Mouse (Mus musculus) limb, embryonic 11.5 days (tissue): ENCODE results near the gene Zfp963. TPM values are rescaled to one million over a fixed set of nuclear protein-coding genes. Genes with fewer than 3 reads are reported as not detected.

Experiments
- ATAC-seq: fragments of 200-750 bp; cut with Nextera tagmentation; 2 replicates; pipeline ENCODE4 v1.8.0; 2017; ENCODE audit warnings: low read depth; ENCODE audit not compliant: insufficient number of reproducible peaks, low FRiP score, low TSS enrichment
- DNase-seq: peaks from one replicate; pipeline ENCODE4 v3.0.0-alpha.2; 2015; ENCODE audit warnings: low spot score
- H3K27ac ChIP-seq: fragments of 300-500 bp; sonication (generic); replicated peaks from 2 replicates; pipeline ENCODE4 v1.5.1; 2014; ENCODE audit warnings: low read depth, mild to moderate bottlenecking, low read length
- H3K27me3 ChIP-seq: fragments of 300-500 bp; sonication (generic); 2 replicates; pipeline ENCODE4 v1.6.1; 2014; ENCODE audit warnings: mild to moderate bottlenecking, low read length, mixed read lengths; ENCODE audit not compliant: control insufficient read depth, insufficient read depth
- H3K36me3 ChIP-seq: fragments of 300-500 bp; sonication (generic); 2 replicates; pipeline ENCODE4 v1.6.1; 2014; ENCODE audit warnings: mild to moderate bottlenecking, low read length, moderate library complexity, mixed read lengths; ENCODE audit not compliant: control insufficient read depth, insufficient read depth
- H3K4me1 ChIP-seq: fragments of 300-500 bp; sonication (generic); 2 replicates; pipeline ENCODE4 v1.6.1; 2014; ENCODE audit warnings: low read length, mixed read lengths; ENCODE audit not compliant: control insufficient read depth, insufficient read depth
- H3K4me2 ChIP-seq: fragments of 300-500 bp; sonication (generic); 2 replicates; pipeline ENCODE4 v1.6.1; 2014; ENCODE audit warnings: low read depth, mild to moderate bottlenecking, moderate library complexity; ENCODE audit not compliant: severe bottlenecking
- H3K4me3 ChIP-seq: fragments of 300-500 bp; sonication (generic); 2 replicates; pipeline ENCODE4 v1.5.1; 2014; ENCODE audit warnings: low read depth, low read length
- H3K9ac ChIP-seq: fragments of 300-500 bp; sonication (generic); 2 replicates; pipeline ENCODE4 v1.6.1; 2014; ENCODE audit warnings: mild to moderate bottlenecking, low read length
- H3K9me3 ChIP-seq: fragments of 300-500 bp; sonication (generic); 2 replicates; pipeline ENCODE4 v1.6.1; 2016; ENCODE audit warnings: low read length; ENCODE audit not compliant: control insufficient read depth
- WGBS: fragments of 180-500 bp; shearing (Covaris S2); extraction: QIAGEN DNeasy Blood & Tissue Kit; methylation state at CpG from one replicate; pipeline ENCODE4 v1.1.7; 2014; 5-methylcytosine and 5-hydroxymethylcytosine counted together
- polyA plus RNA-seq: library from polyadenylated mRNA; unstranded; fragments of >200 nt; fragmentation: Nextera tagmentation; extraction: Ambion mirVana; gene quantifications from 2 replicates; pipeline ENCODE4 v1.2.1, GENCODE M21; 2014

The Zfp963 gene
- polyA plus RNA-seq, 1 experiment from 2014 or later: 6.1 TPM

GRCm38 (mm10) chr8:69771221-69771620 is 21.5 kb upstream of the Zfp963 start:
- H3K36me3 ChIP-seq: peaks cover 22% of the 10 kb centered on the region
- 82% methylated on average over 9 of the region's 9 CpGs for WGBS

GRCm38 (mm10) chr8:69761814-69762445 is 12.2 kb upstream of the Zfp963 start:
- Histone ChIP-seq H3K4me3 (no peak overlapping the region), H3K27ac (no peak overlapping the region), H3K4me1 (no peaks in the 10 kb centered on the region), H3K27me3 (no peaks in the 10 kb centered on the region), H3K4me2 (no peak overlapping the region), H3K9ac (no peak overlapping the region), H3K9me3 (no peaks in the 10 kb centered on the region; the same call in 1 of the 2 replicates), H3K36me3 (peaks cover 36% of the 10 kb centered on the region)
- ATAC-seq (no peak), DNase-seq (no peak)
- 85% methylated on average over 4 of the region's 4 CpGs for WGBS

More at GRCm38 (mm10) chr8:69771221-69771620, 21.5 kb upstream of the Zfp963 start:
- no peak overlapping the region for H3K9ac ChIP-seq
- H3K4me3 ChIP-seq: no peak overlapping the region
- H3K27me3 ChIP-seq: no peaks in the 10 kb centered on the region
- ATAC-seq (no peak), DNase-seq (no peak)
- H3K4me1 ChIP-seq: peaks cover 14% of the 10 kb centered on the region
- no peaks in the 10 kb centered on the region; the same call in 1 of the 2 replicates for H3K9me3 ChIP-seq
- no peak overlapping the region for H3K27ac ChIP-seq
- no peak overlapping the region for H3K4me2 ChIP-seq

DNA sequence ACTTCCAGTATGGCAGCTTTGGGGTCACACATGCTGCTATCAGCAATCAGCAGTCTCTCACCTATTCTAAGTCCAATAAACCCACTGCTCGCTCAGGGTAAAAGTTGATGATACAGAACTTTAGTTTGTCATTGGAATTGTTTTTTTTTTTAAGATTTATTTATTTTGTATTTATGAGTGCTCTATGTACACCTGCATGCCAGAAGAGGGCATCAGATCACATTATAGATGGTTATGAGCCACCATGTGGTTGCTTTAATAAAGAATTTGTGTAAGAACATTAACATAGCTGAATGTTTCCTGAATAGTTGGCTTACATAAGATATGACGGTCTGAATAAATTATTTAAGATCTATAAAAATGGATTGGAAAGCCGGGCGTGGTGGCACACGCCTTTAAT is 8.5 kb upstream of the Zfp963 start:
- Histone ChIP-seq H3K9me3 (no peaks in the 10 kb centered on the region), H3K36me3 (peaks cover 10% of the 10 kb centered on the region), H3K27ac (no peak overlapping the region), H3K4me2 (no peak overlapping the region), H3K4me3 (no peak overlapping the region), H3K27me3 (no peaks in the 10 kb centered on the region), H3K4me1 (no peaks in the 10 kb centered on the region), H3K9ac (no peak overlapping the region)
- DNase-seq: no peak
- no peak for ATAC-seq
- 97% methylated on average over 5 of the region's 5 CpGs for WGBS

DNA sequence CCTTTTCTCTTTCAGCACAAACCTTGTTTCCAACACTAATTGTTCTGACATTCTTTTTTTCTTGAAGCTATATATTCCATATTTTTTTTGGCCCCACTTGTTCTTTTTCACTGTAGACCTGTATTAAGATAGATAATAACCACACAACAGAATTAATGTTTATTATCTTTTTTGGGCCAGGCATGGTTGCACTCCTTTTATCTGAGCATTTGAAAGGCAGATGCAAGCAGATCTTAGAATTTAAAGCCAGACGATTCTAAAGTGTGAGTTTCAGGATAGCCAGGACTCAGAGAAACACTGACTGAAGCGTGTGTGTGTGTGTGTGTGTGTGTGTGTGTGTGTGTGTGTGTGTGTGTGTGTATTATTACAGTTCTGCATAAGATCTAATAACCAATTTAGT is 2.7 kb upstream of the Zfp963 start:
- Histone ChIP-seq H3K27me3 (no peaks in the 10 kb centered on the region), H3K9ac (no peak overlapping the region), H3K9me3 (no peaks in the 10 kb centered on the region), H3K27ac (no peak overlapping the region), H3K4me1 (0 out of 2 replicates have a peak, but pooled peaks cover 4% of the 10 kb centered on the region), H3K36me3 (peaks cover 4% of the 10 kb centered on the region; the same call in 1 of the 2 replicates), H3K4me3 (no peak overlapping the region), H3K4me2 (no peak overlapping the region)
- 90% methylated on average over 2 of the region's 2 CpGs for WGBS
- DNase-seq (no peak), ATAC-seq (no peak)

DNA sequence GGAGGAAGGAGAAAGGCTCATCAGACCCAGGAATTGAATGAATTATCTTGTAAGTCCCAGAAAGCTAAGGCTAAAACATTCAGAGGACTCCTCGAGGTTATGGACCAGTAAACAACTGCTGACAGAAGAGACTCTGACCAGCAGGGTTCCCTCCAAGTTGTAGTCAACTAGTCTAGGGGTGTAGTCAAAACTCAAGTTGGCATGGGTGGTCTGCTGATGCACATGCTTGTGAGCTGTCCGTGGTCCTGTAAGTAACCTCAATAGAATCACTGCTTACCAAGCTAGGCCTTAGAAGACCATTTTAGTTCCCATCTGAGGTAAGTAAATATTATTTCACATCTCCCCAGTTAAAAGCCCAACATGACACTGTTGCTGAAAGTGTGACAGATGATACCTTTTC is 8.5 kb downstream of the Zfp963 start:
- H3K4me2 ChIP-seq: no peak overlapping the region
- no peak overlapping the region for H3K27ac ChIP-seq
- no peaks in the 10 kb centered on the region for H3K27me3 ChIP-seq
- ATAC-seq (no peak), DNase-seq (no peak)
- H3K9ac ChIP-seq: no peak overlapping the region
- no peaks in the 10 kb centered on the region; the same call in 1 of the 2 replicates for H3K36me3 ChIP-seq
- 68% methylated on average over 2 of the region's 2 CpGs for WGBS
- no peaks in the 10 kb centered on the region for H3K4me1 ChIP-seq
- H3K4me3 ChIP-seq: no peak overlapping the region
- H3K9me3 ChIP-seq: no peaks in the 10 kb centered on the region

DNA sequence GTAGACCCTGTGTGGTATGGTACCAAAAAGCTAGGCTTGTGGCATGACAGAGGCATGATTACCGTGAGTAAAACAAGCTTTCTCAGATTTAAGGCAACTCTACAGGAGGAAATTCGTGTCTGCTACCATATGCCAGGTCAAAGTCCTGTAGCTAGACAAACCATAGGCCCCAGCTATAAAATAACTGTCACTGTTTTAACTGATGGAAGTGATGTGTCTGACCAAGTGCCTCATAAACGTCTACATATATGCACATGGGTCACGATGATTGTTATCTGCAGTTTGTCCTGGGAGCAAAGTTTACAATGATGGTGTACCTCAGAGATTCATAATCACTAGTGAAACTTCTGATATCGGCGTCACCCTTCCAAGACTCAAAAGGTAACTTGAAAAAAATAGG is 9.0 kb downstream of the Zfp963 start:
- DNase-seq: no peak
- H3K4me2 ChIP-seq: no peak overlapping the region
- H3K9ac ChIP-seq: no peak overlapping the region
- no peak overlapping the region for H3K27ac ChIP-seq
- H3K27me3 ChIP-seq: no peaks in the 10 kb centered on the region
- H3K4me1 ChIP-seq: no peaks in the 10 kb centered on the region
- 81% methylated on average over 6 of the region's 6 CpGs for WGBS
- H3K36me3 ChIP-seq: no peaks in the 10 kb centered on the region; the same call in 1 of the 2 replicates
- no peaks in the 10 kb centered on the region for H3K9me3 ChIP-seq
- ATAC-seq: no peak
- H3K4me3 ChIP-seq: no peak overlapping the region

DNA sequence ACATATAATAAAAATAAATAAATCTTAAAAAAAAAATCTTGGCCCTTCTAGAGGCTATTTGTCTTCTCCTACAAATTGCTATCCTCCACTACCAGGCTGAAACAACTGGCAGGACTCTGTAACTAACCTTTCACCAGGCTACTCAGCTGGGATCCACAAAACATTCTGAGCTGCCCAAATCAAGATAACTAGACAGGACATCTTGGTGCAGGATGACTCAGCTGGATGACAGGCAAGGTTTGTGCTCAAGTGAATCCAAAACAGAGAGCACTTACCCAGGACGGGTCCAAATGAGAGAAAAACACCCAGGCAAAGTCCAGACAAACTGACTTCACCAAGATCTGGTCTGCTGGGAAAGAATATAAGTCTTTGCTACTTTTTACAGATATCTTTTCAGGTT is 14.3 kb downstream of the Zfp963 start:
- no peaks in the 10 kb centered on the region for H3K9me3 ChIP-seq
- H3K4me1 ChIP-seq: no peaks in the 10 kb centered on the region
- H3K27ac ChIP-seq: no peak overlapping the region
- H3K27me3 ChIP-seq: no peaks in the 10 kb centered on the region
- no peak for ATAC-seq
- no peak overlapping the region for H3K4me2 ChIP-seq
- H3K4me3 ChIP-seq: no peak overlapping the region
- WGBS: 67% methylated on average over 1 of the region's 1 CpGs
- H3K36me3 ChIP-seq: no peaks in the 10 kb centered on the region
- DNase-seq: no peak
- H3K9ac ChIP-seq: no peak overlapping the region

DNA sequence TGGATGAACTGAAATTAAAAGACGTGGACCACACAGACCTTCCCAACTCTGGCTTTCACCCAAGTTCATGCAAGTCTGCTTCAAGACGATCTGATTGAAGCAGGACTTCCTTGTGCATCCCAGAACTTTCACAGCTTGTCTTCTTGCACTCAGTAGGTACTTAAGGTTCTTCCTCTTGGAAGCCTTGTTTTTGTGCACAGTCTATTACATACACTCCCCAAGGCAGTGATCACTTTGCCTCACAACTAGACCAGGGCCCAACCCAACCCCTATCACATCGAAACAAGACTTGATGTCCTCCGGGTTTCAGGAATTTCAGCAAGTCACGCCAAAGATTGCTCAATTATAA is 32.6 kb downstream of the Zfp963 start:
- no peak for DNase-seq
- Histone ChIP-seq H3K27me3 (no peaks in the 10 kb centered on the region), H3K36me3 (no peaks in the 10 kb centered on the region), H3K4me3 (peak overlapping the region; percentile 7), H3K4me1 (peaks cover 5% of the 10 kb centered on the region), H3K9ac (no peak overlapping the region), H3K4me2 (peak overlapping the region; percentile 42; the same call in 1 of the 2 replicates), H3K9me3 (no peaks in the 10 kb centered on the region), H3K27ac (no peak overlapping the region)
- WGBS: 46% methylated on average over 5 of the region's 5 CpGs
- no peak; the same call in 1 of the 2 replicates for ATAC-seq
